Mouse (Mus musculus): Measurements from ENCODE around the gene Cd2. TPM values are rescaled to one million over a fixed set of nuclear protein-coding genes. Genes with fewer than 3 reads are reported as not detected.

Gene Cd2
- not detected in 2 replicates for polyA plus RNA-seq (2012; ENCODE audit: insufficient read depth, insufficient read length, missing spikeins)

DNA sequence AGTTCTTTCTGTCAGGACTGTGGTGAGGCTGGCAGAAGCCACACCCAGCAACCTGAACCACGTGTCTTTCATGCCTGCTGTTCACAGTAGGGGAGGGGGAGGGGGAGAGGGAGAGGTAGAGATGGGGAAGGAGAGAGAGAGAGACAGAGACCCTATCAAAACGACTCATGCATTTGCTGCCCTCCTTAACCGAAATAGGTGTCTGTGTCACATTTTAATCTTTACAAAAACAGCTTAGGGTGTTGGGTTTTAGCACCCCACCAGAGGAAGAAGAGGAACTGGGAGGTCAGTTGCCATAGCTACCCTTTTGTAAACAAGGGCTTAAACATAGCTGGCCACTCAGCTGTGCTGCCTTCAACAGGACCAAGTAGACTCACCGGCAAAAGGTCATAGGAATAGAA is at the start of gene Cd2:
Gene Cd2 (minus strand): TSS at position 29 of the 401 bp plus-strand sequence.
- no peak within 1 kb of the TSS for H3K4me3 ChIP-seq (ENCODE audit: insufficient read depth, low read length)
- TF ChIP-seq CTCF (IDR thresholded peaks at IDR 0.05; ENCODE audit: low read depth, low read length) (no peak), POLR2A (IDR thresholded peaks at IDR 0.05; ENCODE audit: borderline replicate concordance, low read depth, low read length) (no peak)
- H3K27ac ChIP-seq (ENCODE audit: insufficient read depth, low read depth, low read length), result no peak within 1 kb of the TSS
- H3K4me1 ChIP-seq (ENCODE audit: control insufficient read depth, insufficient read depth, low read length), result 0 out of 2 replicates have a peak, but pooled peaks cover under 1% of the 10 kb centered on the region

- H3K27ac ChIP-seq (ENCODE audit: insufficient read depth, low read depth, low read length), result no peak overlapping the region
- H3K4me3 ChIP-seq (ENCODE audit: insufficient read depth, low read length), result no peak overlapping the region
- TF ChIP-seq POLR2A (IDR thresholded peaks at IDR 0.05; ENCODE audit: borderline replicate concordance, low read depth, low read length) (no peak), CTCF (IDR thresholded peaks at IDR 0.05; ENCODE audit: low read depth, low read length) (no peak)
- H3K4me1 ChIP-seq (ENCODE audit: control insufficient read depth, insufficient read depth, low read length), result no peaks in the 10 kb centered on the region
Measured at GRCm38 (mm10) chr3:101328617-101329016, 40.9 kb upstream of the Cd2 start.

DNA sequence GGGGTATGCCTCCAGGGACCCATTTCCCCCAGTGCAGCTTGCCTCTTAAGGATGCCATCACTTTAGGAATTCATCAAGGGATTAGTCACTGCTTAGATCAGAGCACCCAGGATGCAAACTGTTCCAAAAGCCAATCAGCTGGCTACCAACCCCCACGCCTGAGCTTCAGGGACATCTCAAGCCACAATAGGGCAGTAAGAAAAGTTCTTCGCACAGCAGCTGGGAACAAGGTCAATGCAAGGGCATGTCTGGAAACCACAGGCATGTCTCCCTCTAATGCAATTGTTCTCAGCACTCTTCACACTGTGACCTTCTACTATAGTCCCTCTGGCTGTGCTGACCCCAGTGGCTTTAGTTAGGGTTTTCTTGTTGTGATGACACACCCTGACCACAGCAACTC is 39.5 kb upstream of the Cd2 start:
- no peak for TF ChIP-seq CTCF (IDR thresholded peaks at IDR 0.05; ENCODE audit: low read depth, low read length)
- TF ChIP-seq POLR2A (IDR thresholded peaks at IDR 0.05; ENCODE audit: borderline replicate concordance, low read depth, low read length), result no peak
- Histone ChIP-seq H3K4me1 (ENCODE audit: control insufficient read depth, insufficient read depth, low read length) (no peaks in the 10 kb centered on the region), H3K4me3 (ENCODE audit: insufficient read depth, low read length) (no peak overlapping the region), H3K27ac (ENCODE audit: insufficient read depth, low read depth, low read length) (no peak overlapping the region)

GRCm38 (mm10) chr3:101322437-101322836 is 34.7 kb upstream of the Cd2 start:
- no peak overlapping the region for H3K27ac ChIP-seq (ENCODE audit: insufficient read depth, low read depth, low read length)
- TF ChIP-seq POLR2A (IDR thresholded peaks at IDR 0.05; ENCODE audit: borderline replicate concordance, low read depth, low read length), result no peak
- no peak for TF ChIP-seq CTCF (IDR thresholded peaks at IDR 0.05; ENCODE audit: low read depth, low read length)
- no peak overlapping the region for H3K4me3 ChIP-seq (ENCODE audit: insufficient read depth, low read length)
- H3K4me1 ChIP-seq (ENCODE audit: control insufficient read depth, insufficient read depth, low read length), result no peaks in the 10 kb centered on the region

DNA sequence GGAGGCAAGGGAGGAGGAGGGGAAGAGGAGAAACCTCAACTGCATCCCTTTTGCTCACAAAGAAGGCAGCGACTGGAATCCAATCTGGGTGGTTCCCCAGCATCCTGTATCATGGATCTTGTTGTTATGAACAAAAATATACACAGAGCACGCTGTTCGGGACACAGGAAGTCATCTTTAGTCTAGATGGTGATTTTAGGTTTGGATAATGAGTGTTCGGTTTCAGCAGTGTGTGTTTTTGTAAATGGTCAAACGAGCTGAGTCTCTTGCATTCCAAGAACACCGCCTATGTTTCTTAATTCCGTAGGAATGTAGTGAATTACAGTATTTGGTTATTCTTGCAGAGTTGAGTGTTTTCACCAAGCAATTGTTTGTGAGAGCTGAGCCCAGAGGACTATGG is 33.1 kb upstream of the Cd2 start:
- H3K4me1 ChIP-seq (ENCODE audit: control insufficient read depth, insufficient read depth, low read length), result no peaks in the 10 kb centered on the region
- no peak overlapping the region for H3K27ac ChIP-seq (ENCODE audit: insufficient read depth, low read depth, low read length)
- no peak overlapping the region for H3K4me3 ChIP-seq (ENCODE audit: insufficient read depth, low read length)
- TF ChIP-seq POLR2A (IDR thresholded peaks at IDR 0.05; ENCODE audit: borderline replicate concordance, low read depth, low read length), result no peak
- no peak for TF ChIP-seq CTCF (IDR thresholded peaks at IDR 0.05; ENCODE audit: low read depth, low read length)

- Histone ChIP-seq H3K4me1 (ENCODE audit: control insufficient read depth, insufficient read depth, low read length) (peaks cover 2% of the 10 kb centered on the region), H3K4me3 (ENCODE audit: insufficient read depth, low read length) (no peak overlapping the region), H3K27ac (ENCODE audit: insufficient read depth, low read depth, low read length) (no peak overlapping the region)
- TF ChIP-seq CTCF (IDR thresholded peaks at IDR 0.05; ENCODE audit: low read depth, low read length) (no peak), POLR2A (IDR thresholded peaks at IDR 0.05; ENCODE audit: borderline replicate concordance, low read depth, low read length) (no peak)
Measured at GRCm38 (mm10) chr3:101318516-101319170, 30.9 kb upstream of the Cd2 start.

- TF ChIP-seq CTCF (IDR thresholded peaks at IDR 0.05; ENCODE audit: low read depth, low read length) (no peak), POLR2A (IDR thresholded peaks at IDR 0.05; ENCODE audit: borderline replicate concordance, low read depth, low read length) (no peak)
- Histone ChIP-seq H3K27ac (ENCODE audit: insufficient read depth, low read depth, low read length) (no peak overlapping the region), H3K4me1 (ENCODE audit: control insufficient read depth, insufficient read depth, low read length) (peaks cover 5% of the 10 kb centered on the region), H3K4me3 (ENCODE audit: insufficient read depth, low read length) (no peak overlapping the region)
Measured at GRCm38 (mm10) chr3:101318115-101318514, 30.4 kb upstream of the Cd2 start.

DNA sequence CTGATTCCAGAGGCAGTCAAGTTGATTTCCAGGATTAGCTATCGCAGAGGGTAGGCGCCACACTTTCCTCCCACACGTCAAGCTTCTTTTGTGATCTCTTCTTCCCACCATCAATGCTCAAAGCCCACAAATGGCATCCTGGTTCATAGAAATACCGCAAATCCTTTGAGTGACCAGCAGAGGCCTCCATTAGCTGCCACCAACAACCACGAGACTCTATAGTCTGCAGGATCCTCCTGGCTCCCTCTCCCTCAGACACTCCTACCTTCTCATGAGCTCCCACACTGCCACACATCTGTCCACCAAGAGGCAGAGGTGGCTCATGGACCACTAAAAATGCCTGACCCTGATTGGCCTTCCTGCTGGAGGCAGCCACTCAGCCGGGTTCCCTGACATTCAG is 27.2 kb upstream of the Cd2 start:
- H3K4me1 ChIP-seq (ENCODE audit: control insufficient read depth, insufficient read depth, low read length), result peaks cover 19% of the 10 kb centered on the region
- H3K4me3 ChIP-seq (ENCODE audit: insufficient read depth, low read length), result no peak overlapping the region
- no peak overlapping the region for H3K27ac ChIP-seq (ENCODE audit: insufficient read depth, low read depth, low read length)
- TF ChIP-seq CTCF (IDR thresholded peaks at IDR 0.05; ENCODE audit: low read depth, low read length), result no peak
- no peak for TF ChIP-seq POLR2A (IDR thresholded peaks at IDR 0.05; ENCODE audit: borderline replicate concordance, low read depth, low read length)

DNA sequence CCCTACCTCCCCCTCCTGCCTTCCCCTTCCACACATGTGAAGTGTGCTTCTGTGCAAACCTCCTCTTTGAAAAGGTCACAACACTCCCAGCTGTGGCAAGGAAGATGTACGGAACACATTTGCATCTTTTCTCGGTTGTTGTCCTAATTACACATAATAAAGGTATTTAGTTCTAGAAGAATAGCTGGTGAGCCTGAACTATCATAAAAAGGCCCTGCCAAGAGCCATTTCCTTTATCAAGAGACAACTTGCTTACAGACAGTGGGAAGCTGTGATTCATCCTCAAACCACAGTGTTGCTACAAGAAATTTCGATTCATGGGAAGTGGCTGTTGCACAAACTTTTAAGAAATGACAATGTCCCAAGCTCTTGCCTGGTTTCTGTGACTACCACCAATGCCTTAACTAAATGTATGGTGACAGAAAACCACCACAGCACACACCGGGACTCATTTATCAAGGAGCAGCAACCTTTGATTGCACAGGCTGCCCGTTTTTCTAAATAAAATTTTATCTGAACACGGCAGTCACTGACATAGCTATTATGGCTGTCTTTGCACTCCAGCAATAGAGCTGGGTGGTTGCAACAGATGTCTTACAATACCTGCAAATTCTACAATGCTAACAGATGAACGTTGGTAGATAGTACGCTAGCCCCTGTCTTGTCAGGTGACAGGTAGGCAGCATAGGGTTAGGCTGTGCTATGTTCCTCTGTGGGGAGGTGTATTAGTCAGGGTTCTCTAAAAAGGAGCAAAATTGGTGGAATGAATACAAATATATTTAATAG is 25.7 kb upstream of the Cd2 start:
- H3K27ac ChIP-seq (ENCODE audit: insufficient read depth, low read depth, low read length), result no peak overlapping the region
- peaks cover 19% of the 10 kb centered on the region for H3K4me1 ChIP-seq (ENCODE audit: control insufficient read depth, insufficient read depth, low read length)
- H3K4me3 ChIP-seq (ENCODE audit: insufficient read depth, low read length), result no peak overlapping the region
- TF ChIP-seq POLR2A (IDR thresholded peaks at IDR 0.05; ENCODE audit: borderline replicate concordance, low read depth, low read length) (no peak), CTCF (IDR thresholded peaks at IDR 0.05; ENCODE audit: low read depth, low read length) (no peak)

DNA sequence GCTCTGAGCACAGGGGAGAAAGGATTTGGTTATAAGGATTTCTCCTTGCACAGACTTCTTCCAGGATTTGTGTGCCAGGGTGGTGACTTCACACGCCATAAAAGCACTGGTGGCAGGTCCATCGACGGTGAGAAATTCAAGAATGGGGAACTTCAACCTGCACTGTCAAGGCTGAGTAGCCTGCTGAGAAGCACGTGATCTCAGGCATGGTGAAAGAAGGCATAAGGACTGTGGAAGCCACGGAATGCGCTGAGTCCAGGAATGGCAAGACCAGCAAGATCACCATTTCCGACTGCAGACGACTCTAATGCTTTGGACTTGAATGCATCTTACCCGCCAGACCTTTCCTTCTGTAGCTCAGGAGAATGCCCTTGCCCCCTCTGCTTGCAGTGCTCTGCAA is 23.2 kb upstream of the Cd2 start:
- Histone ChIP-seq H3K27ac (ENCODE audit: insufficient read depth, low read depth, low read length) (no peak overlapping the region), H3K4me1 (ENCODE audit: control insufficient read depth, insufficient read depth, low read length) (peaks cover 19% of the 10 kb centered on the region), H3K4me3 (ENCODE audit: insufficient read depth, low read length) (no peak overlapping the region)
- no peak for TF ChIP-seq POLR2A (IDR thresholded peaks at IDR 0.05; ENCODE audit: borderline replicate concordance, low read depth, low read length)
- no peak for TF ChIP-seq CTCF (IDR thresholded peaks at IDR 0.05; ENCODE audit: low read depth, low read length)
